Mouse (Mus musculus): ENCODE measurements around the gene Hist3h2a. TPM values are rescaled to one million over a fixed set of nuclear protein-coding genes. Genes with fewer than 3 reads are reported as not detected.
A peak's percentile ranks its signal among the peaks of the same experiment; 100 is the strongest.
"Not testable (repeated sequence)": the region's sequence is repeated elsewhere in the genome, so short reads cannot be mapped to it uniquely, and the experiment has no call there.

The Hist3h2a gene
- polyA plus RNA-seq, 1 experiment from 2014 or later, result 24.3 TPM

GRCm38 (mm10) chr11:58930254-58930653 is 24.2 kb upstream of the Hist3h2a start:
- H3K36me3 ChIP-seq (ENCODE audit: inconsistent target), result peaks cover 35% of the 10 kb centered on the region
- no peak overlapping the region for H3K4me3 ChIP-seq (ENCODE audit: inconsistent target)
- WGBS (ENCODE audit: missing documents), result 93% methylated on average over 3 of the region's 3 CpGs
- H3K27ac ChIP-seq, result no peak overlapping the region
- no peaks in the 10 kb centered on the region for H3K79me2 ChIP-seq (ENCODE audit: inconsistent target)

GRCm38 (mm10) chr11:58931576-58931975 is 22.9 kb upstream of the Hist3h2a start:
- H3K79me2 ChIP-seq (ENCODE audit: inconsistent target), result no peaks in the 10 kb centered on the region
- H3K4me3 ChIP-seq (ENCODE audit: inconsistent target), result no peak overlapping the region
- H3K36me3 ChIP-seq (ENCODE audit: inconsistent target), result peaks cover 46% of the 10 kb centered on the region
- 66% methylated on average over 4 of the region's 4 CpGs for WGBS (ENCODE audit: missing documents)
- H3K27ac ChIP-seq, result no peak overlapping the region

GRCm38 (mm10) chr11:58937909-58938308 is 16.6 kb upstream of the Hist3h2a start:
- no peak overlapping the region for H3K27ac ChIP-seq
- H3K79me2 ChIP-seq (ENCODE audit: inconsistent target), result peaks cover 13% of the 10 kb centered on the region; the same call in 1 of the 2 replicates
- H3K4me3 ChIP-seq (ENCODE audit: inconsistent target), result peak overlapping the region; percentile 76
- 7% methylated on average over 13 of the region's 13 CpGs for WGBS (ENCODE audit: missing documents)
- peaks cover 35% of the 10 kb centered on the region for H3K36me3 ChIP-seq (ENCODE audit: inconsistent target)

GRCm38 (mm10) chr11:58938322-58939087 is 16.0 kb upstream of the Hist3h2a start, which contains the start of gene Rnf187:
Rnf187 (minus strand) TSS chr11:58938916.
- under 1% methylated on average over 68 of the region's 95 CpGs for WGBS (ENCODE audit: missing documents)
- peaks cover 13% of the 10 kb centered on the region; the same call in 1 of the 2 replicates for H3K79me2 ChIP-seq (ENCODE audit: inconsistent target)
- peak within 1 kb of the TSS; percentile 76 for H3K4me3 ChIP-seq (ENCODE audit: inconsistent target)
- H3K27ac ChIP-seq, result no peak within 1 kb of the TSS
- H3K36me3 ChIP-seq (ENCODE audit: inconsistent target), result peaks cover 29% of the 10 kb centered on the region

- Histone ChIP-seq H3K36me3 (ENCODE audit: inconsistent target) (peaks cover 23% of the 10 kb centered on the region; the same call in 1 of the 2 replicates), H3K4me3 (ENCODE audit: inconsistent target) (no peak overlapping the region), H3K79me2 (ENCODE audit: inconsistent target) (peaks cover 13% of the 10 kb centered on the region; the same call in 1 of the 2 replicates), H3K27ac (no peak overlapping the region)
- 22% methylated on average over 6 of the region's 6 CpGs for WGBS (ENCODE audit: missing documents)
Measured at GRCm38 (mm10) chr11:58939088-58939439, 15.4 kb upstream of the Hist3h2a start.

- no peaks in the 10 kb centered on the region for H3K36me3 ChIP-seq (ENCODE audit: inconsistent target)
- 94% methylated on average over 5 of the region's 5 CpGs for WGBS (ENCODE audit: missing documents)
- no peaks in the 10 kb centered on the region for H3K79me2 ChIP-seq (ENCODE audit: inconsistent target)
- no peak overlapping the region for H3K4me3 ChIP-seq (ENCODE audit: inconsistent target)
- no peak overlapping the region for H3K27ac ChIP-seq
Measured at GRCm38 (mm10) chr11:58944136-58944535, 10.3 kb upstream of the Hist3h2a start.

- Histone ChIP-seq H3K4me3 (ENCODE audit: inconsistent target) (no peak overlapping the region), H3K36me3 (ENCODE audit: inconsistent target) (no peaks in the 10 kb centered on the region)
- 83% methylated on average over 3 of the region's 3 CpGs for WGBS (ENCODE audit: missing documents)
Measured at GRCm38 (mm10) chr11:58947306-58947705, 7.2 kb upstream of the Hist3h2a start.

GRCm38 (mm10) chr11:58947798-58948528 is 6.5 kb upstream of the Hist3h2a start:
- no peaks in the 10 kb centered on the region for H3K79me2 ChIP-seq (ENCODE audit: inconsistent target)
- peak overlapping the region; percentile 15; the same call in 1 of the 2 replicates for H3K4me3 ChIP-seq (ENCODE audit: inconsistent target)
- H3K27ac ChIP-seq, result no peak overlapping the region
- WGBS (ENCODE audit: missing documents), result 31% methylated on average over 22 of the region's 23 CpGs
- H3K36me3 ChIP-seq (ENCODE audit: inconsistent target), result no peaks in the 10 kb centered on the region

More at GRCm38 (mm10) chr11:58947306-58947705, 7.2 kb upstream of the Hist3h2a start:
- no peaks in the 10 kb centered on the region for H3K79me2 ChIP-seq (ENCODE audit: inconsistent target)
- no peak overlapping the region for H3K27ac ChIP-seq

- H3K36me3 ChIP-seq (ENCODE audit: inconsistent target), result no peaks in the 10 kb centered on the region
- 3% methylated on average over 33 of the region's 48 CpGs for WGBS (ENCODE audit: missing documents)
- peak within 1 kb of the TSS; percentile 15; the same call in 1 of the 2 replicates for H3K4me3 ChIP-seq (ENCODE audit: inconsistent target)
- no peak within 1 kb of the TSS for H3K27ac ChIP-seq
- H3K79me2 ChIP-seq (ENCODE audit: inconsistent target), result no peaks in the 10 kb centered on the region
Measured at GRCm38 (mm10) chr11:58948542-58949479, 5.7 kb upstream of the Hist3h2a start, which contains the start of gene Hist3h2ba. Hist3h2ba (plus strand) TSS chr11:58948920.

GRCm38 (mm10) chr11:58949480-58950431 is 4.7 kb upstream of the Hist3h2a start:
- Histone ChIP-seq H3K27ac (no peak overlapping the region), H3K36me3 (ENCODE audit: inconsistent target) (no peaks in the 10 kb centered on the region), H3K79me2 (ENCODE audit: inconsistent target) (no peaks in the 10 kb centered on the region), H3K4me3 (ENCODE audit: inconsistent target) (no peak overlapping the region)
- 72% methylated on average over 18 of the region's 20 CpGs for WGBS (ENCODE audit: missing documents)

GRCm38 (mm10) chr11:58951210-58951609 is 3.3 kb upstream of the Hist3h2a start:
- H3K27ac ChIP-seq, result no peak overlapping the region
- H3K36me3 ChIP-seq (ENCODE audit: inconsistent target), result no peaks in the 10 kb centered on the region
- peaks cover 13% of the 10 kb centered on the region for H3K79me2 ChIP-seq (ENCODE audit: inconsistent target)
- no peak overlapping the region for H3K4me3 ChIP-seq (ENCODE audit: inconsistent target)
- WGBS (ENCODE audit: missing documents), result 100% methylated on average over 4 of the region's 5 CpGs

- WGBS (ENCODE audit: missing documents), result 4% methylated on average over 23 of the region's 33 CpGs
- H3K27ac ChIP-seq, result peak overlapping the region; percentile 27; the same call in 1 of the 2 replicates
Measured at GRCm38 (mm10) chr11:58953351-58954169, 925 bp upstream of the Hist3h2a start.

GRCm38 (mm10) chr11:58954170-58954419 is 390 bp upstream of the Hist3h2a start:
- H3K27ac ChIP-seq, result peak overlapping the region; percentile 95
- 0% methylated on average over 8 of the region's 17 CpGs for WGBS (ENCODE audit: missing documents)
- H3K4me3 ChIP-seq (ENCODE audit: inconsistent target), result peak overlapping the region; percentile 95

More at GRCm38 (mm10) chr11:58953351-58954169, 925 bp upstream of the Hist3h2a start:
- Histone ChIP-seq H3K4me3 (ENCODE audit: inconsistent target) (peak overlapping the region; percentile 95), H3K79me2 (ENCODE audit: inconsistent target) (peaks cover 33% of the 10 kb centered on the region), H3K36me3 (ENCODE audit: inconsistent target) (peaks cover 7% of the 10 kb centered on the region; the same call in 1 of the 2 replicates)

More at GRCm38 (mm10) chr11:58954170-58954419, 390 bp upstream of the Hist3h2a start:
- peaks cover 33% of the 10 kb centered on the region for H3K79me2 ChIP-seq (ENCODE audit: inconsistent target)
- not testable (repeated sequence) for H3K36me3 ChIP-seq (ENCODE audit: inconsistent target)
